Mouse (Mus musculus): ENCODE results near the gene Cdh15. TPM values are rescaled to one million over a fixed set of nuclear protein-coding genes. Genes with fewer than 3 reads are reported as not detected.

The Cdh15 gene
- polyA plus RNA-seq, 1 experiment = not detected

DNA sequence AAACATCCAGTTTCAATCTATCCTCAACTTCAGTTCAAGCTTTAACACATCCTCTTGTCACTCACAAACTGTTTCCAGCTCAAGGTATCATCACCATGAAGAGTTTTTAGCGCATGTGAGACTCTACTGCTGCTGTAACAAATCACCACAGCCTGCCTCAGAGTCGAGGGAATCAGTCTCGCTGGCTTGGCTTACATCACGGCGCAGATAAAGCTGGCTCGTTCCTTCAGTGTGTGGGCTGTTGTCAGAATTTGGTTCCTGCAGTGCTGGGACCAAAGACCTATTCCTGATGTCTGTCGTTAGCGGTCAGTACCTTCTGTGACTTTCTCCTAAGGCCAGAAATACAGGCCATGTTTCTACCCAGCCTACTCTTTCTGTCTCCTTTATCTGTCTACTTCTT lies 49.4 kb downstream of the Cdh15 start:
- Histone ChIP-seq H3K4me1 (ENCODE audit: control insufficient read depth) (no peaks in the 10 kb centered on the region), H3K9me3 (ENCODE audit: control insufficient read depth, low read length) (no peaks in the 10 kb centered on the region), H3K27me3 (ENCODE audit: control insufficient read depth) (no peaks in the 10 kb centered on the region), H3K36me3 (ENCODE audit: control insufficient read depth) (peaks cover 98% of the 10 kb centered on the region), H3K4me3 (replicated peaks) (no peak overlapping the region)
- no peak for TF ChIP-seq TAL1 (IDR thresholded peaks at IDR 0.05; ENCODE audit: low read length)
- no peak for TF ChIP-seq GATA1 (IDR thresholded peaks at IDR 0.05; ENCODE audit: low read length)

DNA sequence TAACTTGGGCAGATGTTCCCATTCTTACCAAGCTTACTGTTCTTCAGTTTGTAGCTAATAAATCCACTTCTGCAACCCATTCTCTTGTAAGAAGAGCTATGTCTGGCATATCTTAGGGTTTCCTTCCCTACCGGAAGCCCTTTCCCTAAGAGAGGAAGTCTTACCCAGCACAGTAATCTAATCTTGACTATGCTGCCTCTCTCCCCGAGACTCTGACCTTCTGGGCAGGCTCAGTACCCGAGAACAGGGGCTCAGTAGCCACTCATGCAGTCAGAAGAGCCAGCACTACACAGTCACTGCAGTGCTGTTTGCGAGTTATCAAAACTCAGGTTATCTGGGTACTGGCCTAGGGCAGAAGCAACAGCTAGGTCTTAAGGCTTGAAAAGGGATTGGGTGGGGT lies 50.3 kb downstream of the Cdh15 start:
- no peaks in the 10 kb centered on the region for H3K27me3 ChIP-seq (ENCODE audit: control insufficient read depth)
- H3K9me3 ChIP-seq (ENCODE audit: control insufficient read depth, low read length) = no peaks in the 10 kb centered on the region
- H3K4me3 ChIP-seq (replicated peaks) = no peak overlapping the region
- TF ChIP-seq TAL1 (IDR thresholded peaks at IDR 0.05; ENCODE audit: low read length) (no peak), GATA1 (IDR thresholded peaks at IDR 0.05; ENCODE audit: low read length) (no peak)
- no peaks in the 10 kb centered on the region for H3K4me1 ChIP-seq (ENCODE audit: control insufficient read depth)
- H3K36me3 ChIP-seq (ENCODE audit: control insufficient read depth) = peaks cover 96% of the 10 kb centered on the region

DNA sequence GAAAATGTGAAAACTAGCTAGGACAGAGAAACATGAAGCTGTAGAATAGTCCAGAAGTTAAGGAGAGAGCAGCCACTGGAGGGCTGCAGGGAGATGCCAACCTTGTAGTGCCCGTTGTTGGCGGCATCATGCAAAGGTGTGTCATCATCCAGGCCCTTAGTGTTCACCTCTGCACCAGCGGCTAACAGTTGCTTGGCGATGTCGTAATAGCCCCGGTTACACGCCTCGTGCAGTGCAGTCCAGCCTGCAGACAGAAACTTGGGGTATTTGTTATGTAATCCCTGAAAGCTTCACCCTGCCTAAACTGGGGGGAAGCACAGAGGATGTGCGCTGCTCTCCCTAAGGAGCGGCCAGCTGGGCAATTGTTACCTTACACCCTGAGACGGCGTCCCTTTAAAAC lies 50.7 kb downstream of the Cdh15 start:
- no peak for TF ChIP-seq GATA1 (IDR thresholded peaks at IDR 0.05; ENCODE audit: low read length)
- no peak for TF ChIP-seq TAL1 (IDR thresholded peaks at IDR 0.05; ENCODE audit: low read length)
- Histone ChIP-seq H3K4me3 (replicated peaks) (no peak overlapping the region), H3K9me3 (ENCODE audit: control insufficient read depth, low read length) (no peaks in the 10 kb centered on the region), H3K36me3 (ENCODE audit: control insufficient read depth) (peaks cover 93% of the 10 kb centered on the region), H3K27me3 (ENCODE audit: control insufficient read depth) (no peaks in the 10 kb centered on the region), H3K4me1 (ENCODE audit: control insufficient read depth) (no peaks in the 10 kb centered on the region)

DNA sequence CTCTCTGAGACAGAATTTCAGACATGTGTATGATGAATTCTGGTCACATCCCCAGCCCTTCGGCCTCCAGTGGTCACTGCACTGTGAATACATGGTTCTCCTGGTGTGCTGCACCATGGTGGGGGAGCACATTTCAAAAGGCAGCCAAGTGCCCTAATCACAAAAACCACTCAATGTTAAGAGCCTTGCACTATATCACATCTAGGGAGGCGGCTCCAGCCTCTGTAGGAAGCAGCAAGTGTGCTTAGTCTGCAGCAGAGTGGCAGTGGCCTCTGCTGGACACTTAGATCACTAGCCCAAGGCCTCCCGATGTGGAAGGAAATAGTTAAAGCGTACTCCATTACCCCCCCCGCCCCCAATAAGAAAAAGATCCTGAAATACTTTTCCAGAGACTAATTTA lies 51.3 kb downstream of the Cdh15 start:
- H3K4me3 ChIP-seq (replicated peaks) = no peak overlapping the region
- H3K36me3 ChIP-seq (ENCODE audit: control insufficient read depth) = peaks cover 91% of the 10 kb centered on the region
- H3K27me3 ChIP-seq (ENCODE audit: control insufficient read depth) = no peaks in the 10 kb centered on the region
- TF ChIP-seq TAL1 (IDR thresholded peaks at IDR 0.05; ENCODE audit: low read length) = no peak
- no peak for TF ChIP-seq GATA1 (IDR thresholded peaks at IDR 0.05; ENCODE audit: low read length)
- peaks cover 3% of the 10 kb centered on the region; the same call in 1 of the 2 replicates for H3K4me1 ChIP-seq (ENCODE audit: control insufficient read depth)
- H3K9me3 ChIP-seq (ENCODE audit: control insufficient read depth, low read length) = no peaks in the 10 kb centered on the region

DNA sequence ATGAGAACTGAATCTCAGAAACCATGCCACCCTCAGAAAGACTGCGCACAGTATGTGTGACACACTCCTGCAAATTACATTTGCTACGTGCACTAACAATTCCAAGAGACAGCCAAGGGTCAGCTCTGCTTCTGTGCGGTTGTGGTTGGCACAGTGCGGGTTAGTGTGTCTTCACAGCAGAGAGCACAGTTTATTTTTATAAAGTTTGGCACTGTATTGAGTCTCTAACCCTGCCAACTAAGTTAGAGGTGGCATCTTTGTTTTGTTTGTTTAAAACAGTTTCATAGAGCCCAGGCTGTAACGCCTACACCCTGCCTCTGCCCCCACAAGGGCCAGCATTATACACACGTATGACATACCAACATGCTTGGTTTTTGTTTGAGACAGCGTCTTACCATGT lies 53.7 kb downstream of the Cdh15 start:
- Histone ChIP-seq H3K4me1 (ENCODE audit: control insufficient read depth) (peaks cover 24% of the 10 kb centered on the region), H3K36me3 (ENCODE audit: control insufficient read depth) (peaks cover 88% of the 10 kb centered on the region), H3K27me3 (ENCODE audit: control insufficient read depth) (no peaks in the 10 kb centered on the region), H3K4me3 (replicated peaks) (no peak overlapping the region), H3K9me3 (ENCODE audit: control insufficient read depth, low read length) (no peaks in the 10 kb centered on the region)
- no peak for TF ChIP-seq GATA1 (IDR thresholded peaks at IDR 0.05; ENCODE audit: low read length)
- TF ChIP-seq TAL1 (IDR thresholded peaks at IDR 0.05; ENCODE audit: low read length) = no peak

DNA sequence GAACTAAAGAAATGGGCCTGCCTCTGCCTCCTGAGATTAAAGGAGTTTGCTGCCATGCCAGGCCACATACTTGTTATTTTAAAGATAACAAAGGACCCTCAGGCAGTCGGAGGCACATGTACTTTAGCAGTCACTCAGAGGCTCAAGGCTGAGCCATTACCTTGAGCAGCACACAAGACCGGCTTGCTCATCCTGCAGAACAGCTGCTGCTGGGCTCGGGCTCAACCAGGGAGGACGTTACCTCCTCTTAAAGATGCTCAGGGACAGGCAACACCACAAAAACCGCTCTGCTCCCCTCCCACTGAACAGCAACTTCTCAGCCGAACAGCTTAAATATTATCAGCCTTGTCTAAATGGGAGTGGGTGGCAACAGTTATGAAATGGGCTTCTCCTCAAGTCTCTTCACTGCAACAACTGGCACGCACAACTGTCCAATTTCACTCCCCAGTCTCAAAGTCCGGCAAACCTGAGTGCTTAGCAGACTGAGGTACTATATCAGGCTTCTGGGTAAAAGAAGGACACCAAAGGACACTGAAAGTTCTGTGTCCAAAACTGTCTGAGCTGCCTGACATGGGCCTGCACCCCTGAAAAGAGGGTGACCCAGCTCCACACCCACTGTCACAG lies 54.2 kb downstream of the Cdh15 start:
- no peak overlapping the region for H3K4me3 ChIP-seq (replicated peaks)
- no peaks in the 10 kb centered on the region for H3K9me3 ChIP-seq (ENCODE audit: control insufficient read depth, low read length)
- H3K4me1 ChIP-seq (ENCODE audit: control insufficient read depth) = peaks cover 27% of the 10 kb centered on the region
- peaks cover 88% of the 10 kb centered on the region for H3K36me3 ChIP-seq (ENCODE audit: control insufficient read depth)
- no peaks in the 10 kb centered on the region for H3K27me3 ChIP-seq (ENCODE audit: control insufficient read depth)
- TF ChIP-seq TAL1 (IDR thresholded peaks at IDR 0.05; ENCODE audit: low read length) (no peak), GATA1 (IDR thresholded peaks at IDR 0.05; ENCODE audit: low read length) (no peak)

DNA sequence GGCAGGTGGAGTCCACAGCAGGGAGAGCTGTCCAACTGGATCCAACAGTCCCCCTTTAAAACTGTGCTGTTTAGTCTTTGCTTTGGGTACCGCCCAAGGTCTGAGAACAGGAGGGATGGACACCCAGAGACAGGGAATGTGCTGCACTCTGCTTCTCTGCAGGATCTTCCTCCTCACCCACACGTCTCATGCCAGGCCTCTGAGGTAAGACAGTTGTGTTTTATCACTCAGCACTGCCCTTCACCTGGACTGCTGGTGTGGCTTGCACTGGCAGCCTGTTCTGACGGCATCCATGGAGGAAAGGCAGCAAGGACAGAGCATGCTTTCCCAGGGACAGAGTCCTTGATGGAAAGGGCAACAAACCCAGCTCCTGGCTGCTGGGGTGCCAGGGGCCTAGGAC lies 54.8 kb downstream of the Cdh15 start:
- no peak overlapping the region for H3K4me3 ChIP-seq (replicated peaks)
- no peaks in the 10 kb centered on the region for H3K9me3 ChIP-seq (ENCODE audit: control insufficient read depth, low read length)
- peaks cover 88% of the 10 kb centered on the region for H3K36me3 ChIP-seq (ENCODE audit: control insufficient read depth)
- H3K4me1 ChIP-seq (ENCODE audit: control insufficient read depth) = peaks cover 28% of the 10 kb centered on the region
- TF ChIP-seq TAL1 (IDR thresholded peaks at IDR 0.05; ENCODE audit: low read length) (no peak), GATA1 (IDR thresholded peaks at IDR 0.05; ENCODE audit: low read length) (no peak)
- H3K27me3 ChIP-seq (ENCODE audit: control insufficient read depth) = no peaks in the 10 kb centered on the region

DNA sequence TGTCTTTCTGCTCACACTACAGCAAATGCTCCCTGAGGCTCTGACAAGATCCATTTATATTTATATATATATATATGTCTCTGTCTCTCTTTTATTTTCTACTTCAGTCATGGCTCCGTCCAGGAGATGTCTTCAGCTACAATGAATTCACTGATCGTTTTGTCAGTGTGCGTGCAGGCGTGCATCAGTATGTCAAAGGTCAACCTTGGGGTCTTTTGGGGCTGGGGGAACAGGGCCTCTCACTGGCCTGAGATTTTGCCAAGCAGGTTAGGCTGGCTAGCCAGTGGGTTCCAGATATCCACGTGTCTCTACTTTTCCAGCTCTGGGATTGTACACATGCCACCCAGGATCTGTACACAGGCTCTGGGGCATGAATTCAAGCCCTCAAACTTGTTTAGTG lies 55.2 kb downstream of the Cdh15 start:
- H3K4me3 ChIP-seq (replicated peaks) = no peak overlapping the region
- no peak for TF ChIP-seq GATA1 (IDR thresholded peaks at IDR 0.05; ENCODE audit: low read length)
- no peak for TF ChIP-seq TAL1 (IDR thresholded peaks at IDR 0.05; ENCODE audit: low read length)
- peaks cover 88% of the 10 kb centered on the region for H3K36me3 ChIP-seq (ENCODE audit: control insufficient read depth)

DNA sequence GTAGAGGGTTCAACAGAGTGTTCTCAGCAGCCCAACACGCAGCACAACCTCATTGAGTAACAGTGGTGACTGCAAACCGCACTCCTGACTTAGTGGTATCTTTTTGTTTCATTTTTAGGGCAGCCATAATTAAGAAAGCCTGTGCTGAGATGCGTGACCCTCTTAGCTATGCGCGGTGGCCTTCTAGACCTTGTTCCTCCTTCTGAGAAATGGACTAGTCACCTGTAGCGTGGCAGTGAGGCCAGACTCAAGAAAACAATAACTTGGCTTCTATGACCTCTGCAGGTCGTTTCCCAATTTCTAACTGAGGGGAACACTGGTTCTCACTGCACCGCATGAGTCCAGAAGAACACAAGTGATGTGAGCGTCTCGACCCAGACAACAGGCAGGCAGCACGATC lies 56.7 kb downstream of the Cdh15 start:
- peaks cover 86% of the 10 kb centered on the region for H3K36me3 ChIP-seq (ENCODE audit: control insufficient read depth)

More for the DNA sequence above, 55.2 kb downstream of the Cdh15 start:
- H3K4me1 ChIP-seq (ENCODE audit: control insufficient read depth) = peaks cover 28% of the 10 kb centered on the region
- H3K9me3 ChIP-seq (ENCODE audit: control insufficient read depth, low read length) = no peaks in the 10 kb centered on the region
- H3K27me3 ChIP-seq (ENCODE audit: control insufficient read depth) = no peaks in the 10 kb centered on the region

DNA sequence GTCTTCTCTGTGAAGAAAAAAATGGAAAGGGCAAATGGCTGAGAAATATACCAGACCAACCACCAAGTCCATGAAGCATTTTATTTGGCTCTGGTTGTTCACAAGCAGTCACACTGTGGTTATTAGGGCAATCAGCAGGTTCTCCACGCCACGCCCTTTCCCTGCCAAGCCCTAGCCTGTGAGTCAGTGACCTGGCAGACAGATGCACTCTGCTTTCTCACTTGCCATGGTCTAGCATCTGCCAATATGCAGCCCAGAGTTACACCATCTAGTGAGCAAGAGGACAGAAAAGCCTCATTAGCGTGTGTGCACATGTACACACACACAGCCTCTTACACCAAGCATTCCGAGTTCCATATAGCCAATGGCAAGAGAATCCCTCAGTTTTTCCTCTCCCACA lies 57.6 kb downstream of the Cdh15 start:
- no peaks in the 10 kb centered on the region for H3K9me3 ChIP-seq (ENCODE audit: control insufficient read depth, low read length)
- no peaks in the 10 kb centered on the region for H3K27me3 ChIP-seq (ENCODE audit: control insufficient read depth)
- no peak overlapping the region for H3K4me3 ChIP-seq (replicated peaks)
- H3K36me3 ChIP-seq (ENCODE audit: control insufficient read depth) = peaks cover 86% of the 10 kb centered on the region
- H3K4me1 ChIP-seq (ENCODE audit: control insufficient read depth) = peaks cover 28% of the 10 kb centered on the region
- TF ChIP-seq TAL1 (IDR thresholded peaks at IDR 0.05; ENCODE audit: low read length) (no peak), GATA1 (IDR thresholded peaks at IDR 0.05; ENCODE audit: low read length) (no peak)

More for the DNA sequence above, 56.7 kb downstream of the Cdh15 start:
- Histone ChIP-seq H3K4me3 (replicated peaks) (no peak overlapping the region), H3K9me3 (ENCODE audit: control insufficient read depth, low read length) (no peaks in the 10 kb centered on the region), H3K27me3 (ENCODE audit: control insufficient read depth) (no peaks in the 10 kb centered on the region), H3K4me1 (ENCODE audit: control insufficient read depth) (peaks cover 28% of the 10 kb centered on the region)
- TF ChIP-seq TAL1 (IDR thresholded peaks at IDR 0.05; ENCODE audit: low read length) = no peak
- no peak for TF ChIP-seq GATA1 (IDR thresholded peaks at IDR 0.05; ENCODE audit: low read length)

Measured in erythroblast, embryonic 14.5 days (primary cell).